Mouse (Mus musculus) cerebellum, adult 11-12 months (tissue): ENCODE data around the gene Gm6592.
A peak's percentile ranks its signal among the peaks of the same experiment; 100 is the strongest.
"Not testable (repeated sequence)": the region's sequence is repeated elsewhere in the genome, so short reads cannot be mapped to it uniquely, and the experiment has no call there.

ENCODE experiments used
- DNase-seq: peaks from one replicate; pipeline ENCODE4 v3.0.0; 2022

Gm6592 gene

GRCm38 (mm10) chrX:8843694-8844093 lies at the start of gene Gm6592:
TSS of gene Gm6592 (plus strand) at chrX:8843994.
- no peak for DNase-seq

- DNase-seq = not testable (repeated sequence)
These were observed 40.4 kb upstream of the Gm6592 start, which contains the start of gene Ssxb5 for GRCm38 (mm10) chrX:8803391-8803790. TSS of gene Ssxb5 (plus strand) at chrX:8803691.

GRCm38 (mm10) chrX:8832043-8832442 lies 11.8 kb upstream of the Gm6592 start:
- DNase-seq = peak; percentile 12

GRCm38 (mm10) chrX:8852486-8852885 lies 8.7 kb downstream of the Gm6592 start:
- DNase-seq = no peak

- DNase-seq = peak; percentile 21
These were observed 20.5 kb downstream of the Gm6592 start for GRCm38 (mm10) chrX:8864331-8864730.

GRCm38 (mm10) chrX:8873953-8874352 lies 30.2 kb downstream of the Gm6592 start, which contains the start of gene Gm5751:
TSS of gene Gm5751 (plus strand) at chrX:8874253.
- DNase-seq = not testable (repeated sequence)

GRCm38 (mm10) chrX:8884336-8884735 lies 40.5 kb downstream of the Gm6592 start:
- no peak for DNase-seq

GRCm38 (mm10) chrX:8891975-8892342 lies 48.2 kb downstream of the Gm6592 start:
- DNase-seq = no peak

GRCm38 (mm10) chrX:8892343-8893155 lies 48.8 kb downstream of the Gm6592 start, which contains the start of gene B630019K06Rik:
TSS of gene B630019K06Rik (plus strand) at chrX:8892382.
- DNase-seq = peak; percentile 47

- peak; percentile 42 for DNase-seq
These were observed 49.4 kb downstream of the Gm6592 start for GRCm38 (mm10) chrX:8893182-8893651.
